Mouse (Mus musculus) right cerebral cortex, postnatal 36 days (tissue): ENCODE measurements around the gene Notch2.

Experiments used
- DNase-seq, 2 experiments: peaks; one replicate each; pipeline ENCODE4 v3.0.0; 2022; ENCODE audit warnings: low spot score in 2 of 2, mixed read lengths in 1 of 2

Notch2 gene

GRCm38 (mm10) chr3:98074622-98075231, 61.4 kb downstream of the Notch2 start:
- DNase-seq = no peak

- no peak for DNase-seq
Observed at GRCm38 (mm10) chr3:98077866-98078265, 64.5 kb downstream of the Notch2 start.

- no peak for DNase-seq
Observed at GRCm38 (mm10) chr3:98078816-98079215, 65.5 kb downstream of the Notch2 start.

GRCm38 (mm10) chr3:98079601-98080215, 66.4 kb downstream of the Notch2 start:
- no peak for DNase-seq

- no peak for DNase-seq
Observed at GRCm38 (mm10) chr3:98080630-98081029, 67.3 kb downstream of the Notch2 start.

- no peak for DNase-seq
Observed at GRCm38 (mm10) chr3:98082188-98082587, 68.9 kb downstream of the Notch2 start.

GRCm38 (mm10) chr3:98082972-98083371, 69.6 kb downstream of the Notch2 start:
- no peak for DNase-seq

- DNase-seq = no peak
Observed at GRCm38 (mm10) chr3:98084061-98084655, 70.8 kb downstream of the Notch2 start.

DNA sequence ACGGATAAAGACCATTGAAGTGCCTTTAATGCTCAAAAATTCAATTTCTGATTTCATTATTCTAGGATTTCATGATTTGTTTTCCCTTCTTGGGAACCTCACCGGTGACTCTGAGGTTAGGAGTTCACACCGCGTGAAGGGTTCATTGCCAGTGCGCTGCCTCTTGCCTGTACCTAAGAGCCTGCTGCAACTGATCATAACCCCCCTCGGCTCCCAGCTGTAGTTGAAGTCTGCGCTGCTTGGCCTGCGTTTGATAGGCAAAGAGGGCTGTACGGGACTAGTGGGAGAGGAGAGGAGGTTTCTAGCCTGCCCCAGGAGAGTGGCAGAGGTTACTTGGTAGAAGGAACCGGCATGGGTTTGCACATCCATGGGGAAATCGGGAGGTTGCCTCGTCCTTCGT, 71.5 kb downstream of the Notch2 start:
- no peak for DNase-seq

DNA sequence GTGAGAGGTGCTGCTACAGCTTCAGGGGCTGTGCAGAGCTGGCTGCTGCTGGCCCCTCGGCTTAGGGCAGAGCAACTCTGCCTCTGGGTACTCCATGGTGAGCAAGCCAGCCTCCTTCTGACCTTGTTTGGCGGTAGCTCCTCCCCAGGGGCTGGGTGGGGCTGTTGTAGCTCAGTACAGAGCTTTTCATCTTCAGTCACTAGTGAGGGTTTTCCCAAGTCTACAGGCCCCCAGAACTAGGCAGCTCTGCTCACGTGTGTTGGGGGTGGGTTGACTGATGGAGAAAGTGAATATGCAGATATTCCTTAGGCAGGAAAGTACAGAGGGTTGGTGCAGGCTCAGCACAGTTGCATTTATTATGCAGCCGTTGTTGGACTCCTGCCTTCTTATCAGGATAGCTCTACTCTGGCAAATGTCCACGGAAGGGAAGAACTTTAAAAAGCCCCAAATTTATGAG, 72.5 kb downstream of the Notch2 start:
- DNase-seq = no peak

GRCm38 (mm10) chr3:98086441-98086840, 73.1 kb downstream of the Notch2 start:
- DNase-seq = no peak

DNA sequence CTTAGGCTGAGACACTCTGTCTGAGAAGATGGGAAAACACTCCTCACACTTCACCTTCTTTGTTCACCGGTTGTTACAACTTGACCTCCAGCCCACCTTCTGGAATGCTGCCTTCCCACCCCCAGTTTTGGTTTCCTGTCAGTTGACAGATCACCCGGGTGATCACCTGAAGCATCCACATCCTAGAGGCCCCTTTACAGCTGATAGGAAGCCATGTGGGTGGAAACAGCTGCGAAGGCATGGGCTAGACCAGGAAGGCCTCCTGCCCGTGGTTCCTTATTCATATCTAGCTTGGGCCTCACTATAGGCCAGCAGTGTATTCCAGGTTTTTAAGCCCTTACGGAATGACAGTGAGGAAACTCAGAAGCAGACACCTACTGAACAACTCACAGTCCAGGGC, 73.5 kb downstream of the Notch2 start:
- no peak for DNase-seq

DNA sequence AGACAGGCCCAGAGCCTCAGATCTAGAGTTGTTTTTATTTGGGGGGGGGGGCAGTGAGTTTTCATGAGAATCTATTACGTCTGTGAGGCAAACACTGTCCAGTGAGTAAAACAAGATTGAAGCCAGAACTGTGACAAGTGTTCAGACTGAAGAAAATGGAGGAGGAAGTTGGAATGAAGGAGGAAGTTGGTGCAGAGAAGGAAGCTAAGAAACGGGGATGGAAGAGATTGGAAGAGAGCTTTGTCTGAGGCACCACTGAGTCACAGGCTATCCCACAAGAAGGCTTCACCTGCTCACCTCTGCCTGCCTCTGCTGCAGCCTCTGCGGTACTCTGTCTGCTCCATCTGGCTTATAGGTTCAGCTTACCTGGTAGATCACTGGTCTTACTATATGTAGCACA, 74.2 kb downstream of the Notch2 start:
- no peak for DNase-seq

DNA sequence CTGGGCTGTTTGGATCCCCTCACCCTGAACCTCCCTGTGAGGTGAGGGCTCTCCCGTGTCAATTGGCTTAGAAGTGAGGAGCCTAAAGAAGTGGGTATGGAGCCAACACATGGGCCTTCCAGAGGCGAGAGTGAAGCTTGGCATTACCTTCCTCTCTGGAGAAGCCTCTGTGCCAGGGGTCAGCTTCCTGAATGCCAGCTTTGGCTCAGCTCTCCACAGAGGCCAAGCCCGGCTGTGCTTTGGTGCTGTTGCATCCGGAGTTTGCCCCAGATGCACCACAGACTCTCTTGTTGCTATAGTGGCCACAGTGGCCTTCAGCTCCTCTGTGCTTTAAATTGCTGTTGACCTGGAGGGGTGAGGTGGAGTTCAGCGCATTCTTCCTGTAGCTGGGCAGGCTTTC, 76.4 kb downstream of the Notch2 start:
- DNase-seq = no peak

DNA sequence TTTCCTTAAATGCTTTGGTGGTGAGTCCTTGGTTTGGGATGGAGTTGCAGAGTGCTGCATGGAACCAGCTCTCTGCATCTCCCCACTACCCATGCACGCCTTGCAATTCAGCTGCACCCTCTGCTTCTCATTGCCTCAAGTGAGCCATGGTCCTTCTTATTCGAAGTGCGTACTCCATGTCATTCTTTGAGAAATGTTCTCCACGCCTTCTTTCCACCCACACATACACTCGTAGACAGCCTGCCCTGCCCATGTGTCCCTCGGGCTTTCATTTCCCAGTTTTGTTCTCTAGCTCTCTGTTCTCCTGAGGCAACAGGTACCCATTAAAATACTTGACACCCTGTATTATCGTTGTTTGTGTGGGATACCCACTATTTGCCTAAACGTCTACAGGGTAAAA, 76.8 kb downstream of the Notch2 start:
- DNase-seq = no peak

- DNase-seq = no peak
Observed at GRCm38 (mm10) chr3:98092680-98093370, 79.5 kb downstream of the Notch2 start.

- DNase-seq = no peak
Observed at GRCm38 (mm10) chr3:98093954-98094353, 80.6 kb downstream of the Notch2 start.

DNA sequence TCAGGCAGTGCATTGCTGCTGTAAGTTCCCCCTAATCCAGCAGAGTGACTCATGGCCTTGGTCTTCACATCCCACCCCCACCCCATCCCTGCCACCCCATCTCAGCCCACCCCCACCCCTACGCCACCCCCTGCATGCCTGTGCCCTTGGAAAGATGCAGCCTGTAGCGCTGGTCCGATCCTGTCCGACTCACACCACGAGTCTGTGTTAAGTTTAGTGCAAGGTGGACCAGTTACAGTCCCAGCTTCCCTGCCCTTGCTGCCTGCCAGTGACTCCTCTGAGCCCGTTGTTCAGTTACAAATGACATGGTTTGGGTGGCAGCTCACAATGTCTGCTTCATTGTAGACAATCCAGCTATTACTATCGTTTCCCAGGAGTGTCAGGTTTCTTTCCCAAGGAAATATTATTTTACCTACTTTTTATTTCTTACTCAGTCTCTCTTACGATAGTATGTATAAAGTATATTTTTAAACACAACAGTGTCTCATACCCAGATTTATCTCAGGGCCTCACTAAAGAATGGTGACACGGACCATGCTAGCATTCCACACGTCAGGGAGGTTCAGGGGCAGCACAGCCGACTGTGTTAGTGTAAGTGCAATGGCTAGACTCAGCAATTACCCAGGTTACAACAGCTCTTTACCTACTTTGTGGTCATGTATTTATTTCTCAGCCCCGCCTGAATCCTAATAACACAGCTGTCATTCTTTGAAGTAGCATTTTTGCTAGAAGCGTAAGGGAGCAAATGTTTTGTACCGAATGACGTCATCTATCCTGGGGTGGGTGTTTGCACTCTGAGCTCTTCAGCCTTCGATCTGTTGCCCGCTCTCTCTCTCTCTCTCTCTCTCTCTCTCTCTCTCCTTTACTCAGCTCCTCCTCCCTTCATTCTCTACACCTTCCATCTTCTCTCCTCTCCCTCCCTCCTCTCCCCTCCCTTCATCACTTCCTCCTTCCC, 81.6 kb downstream of the Notch2 start:
- no peak for DNase-seq

DNA sequence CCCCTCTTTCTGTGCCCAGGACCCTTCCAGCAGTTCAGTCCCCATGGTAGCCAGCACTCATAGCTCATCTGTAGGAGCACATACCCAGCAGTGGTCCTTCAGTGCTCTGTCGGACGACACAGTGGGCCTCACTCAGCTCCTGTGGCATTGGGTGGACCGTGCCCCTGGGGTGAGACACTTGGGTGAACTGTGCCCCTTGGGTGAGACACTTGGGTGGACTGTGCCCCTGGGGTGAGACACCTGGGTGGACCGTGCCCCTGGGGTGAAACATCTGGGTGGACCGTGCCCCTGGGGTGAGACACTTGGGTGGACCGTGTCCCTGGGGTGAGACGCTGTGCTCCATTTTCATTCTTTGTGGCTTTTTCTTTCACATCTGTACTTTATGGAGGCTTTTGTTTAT, 83.7 kb downstream of the Notch2 start:
- no peak for DNase-seq

- no peak for DNase-seq
Observed at GRCm38 (mm10) chr3:98098676-98099075, 85.3 kb downstream of the Notch2 start.

DNA sequence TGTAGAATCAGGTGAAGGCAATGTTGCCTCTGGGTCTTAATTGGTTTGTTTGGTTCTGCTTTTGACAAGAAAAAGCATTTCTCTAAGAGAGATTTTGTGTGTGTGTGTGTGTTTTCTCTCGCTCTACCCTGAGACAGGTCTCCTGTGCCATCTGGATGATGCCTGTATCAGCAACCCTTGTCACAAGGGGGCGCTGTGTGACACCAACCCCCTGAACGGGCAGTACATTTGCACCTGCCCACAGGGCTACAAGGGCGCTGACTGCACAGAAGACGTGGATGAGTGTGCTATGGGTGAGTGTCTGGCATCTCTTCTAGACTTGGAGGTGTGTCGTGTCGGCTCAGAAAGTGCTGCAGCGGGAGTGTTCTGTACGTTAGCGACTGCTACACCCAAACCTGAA, 86.0 kb downstream of the Notch2 start:
- DNase-seq = no peak

- DNase-seq = no peak
Observed at GRCm38 (mm10) chr3:98101541-98101940, 88.2 kb downstream of the Notch2 start.
